Mouse (Mus musculus) MEL (cell line): ENCODE measurements around the gene Acat3. TPM values are rescaled to one million over a fixed set of nuclear protein-coding genes. Genes with fewer than 3 reads are reported as not detected.

ENCODE experiments used
- DNase-seq: peaks from one replicate; pipeline ENCODE4 v3.0.0; 2011; ENCODE audit warnings: low read depth, low spot score
- H3K27ac ChIP-seq: 2 replicates; pipeline ENCODE4 v1.5.1; 2012; ENCODE audit warnings: low read depth, mild to moderate bottlenecking, control low read depth, low read length, moderate library complexity; ENCODE audit not compliant: control insufficient read depth
- H3K27me3 ChIP-seq, 2 experiments: fragments of 150-350 bp in 1 of 2; sonication (generic) in 1 of 2; 2 replicates each; pipeline ENCODE4 v1.6.1; 2012; ENCODE audit warnings: low read length in 2 of 2, mild to moderate bottlenecking in 2 of 2, improper control_type of control experiment in 1 of 2, moderate library complexity in 1 of 2; ENCODE audit not compliant: insufficient read depth in 2 of 2, control insufficient read depth in 1 of 2
- H3K36me3 ChIP-seq, 2 experiments: 2 replicates each; pipeline ENCODE4 v1.6.1; 2012 to 2014; ENCODE audit warnings: low read length in 2 of 2, improper control_type of control experiment in 1 of 2, inconsistent platforms in 1 of 2, mild to moderate bottlenecking in 1 of 2; ENCODE audit not compliant: insufficient read depth in 2 of 2, control insufficient read depth in 1 of 2
- H3K4me1 ChIP-seq, 2 experiments: fragments of 150-350 bp in 1 of 2; sonication (generic) in 1 of 2; 2 replicates each; pipeline ENCODE4 v1.6.1; 2012; ENCODE audit warnings: low read length in 2 of 2, improper control_type of control experiment in 1 of 2, mild to moderate bottlenecking in 1 of 2; ENCODE audit not compliant: insufficient read depth in 2 of 2, control insufficient read depth in 1 of 2
- H3K4me3 ChIP-seq, 2 experiments: fragments of 150-350 bp in 1 of 2; sonication (generic) in 1 of 2; 2 replicates each; pipeline ENCODE4 v1.5.1; 2012; ENCODE audit warnings: low read depth in 2 of 2, low read length in 2 of 2, mild to moderate bottlenecking in 2 of 2, moderate library complexity in 2 of 2, control low read depth in 1 of 2, improper control_type of control experiment in 1 of 2; ENCODE audit not compliant: control insufficient read depth in 1 of 2, insufficient read depth in 1 of 2
- H3K79me2 ChIP-seq: 2 replicates; pipeline ENCODE4 v1.6.1; 2012; ENCODE audit warnings: mild to moderate bottlenecking, low read length, moderate library complexity; ENCODE audit not compliant: control insufficient read depth, poor library complexity, insufficient read depth
- H3K9ac ChIP-seq: 2 replicates; pipeline ENCODE4 v1.6.1; 2012; ENCODE audit warnings: low read depth, mild to moderate bottlenecking, control low read depth, low read length, moderate library complexity; ENCODE audit not compliant: control insufficient read depth, poor library complexity, severe bottlenecking
- H3K9me3 ChIP-seq: fragments of 150-350 bp; sonication (generic); replicated peaks from 2 replicates; pipeline ENCODE4 v1.6.1; 2012; ENCODE audit warnings: mild to moderate bottlenecking, low read length, improper control_type of control experiment, moderate library complexity; ENCODE audit not compliant: insufficient read depth
- BHLHE40 ChIP-seq: IDR thresholded peaks from 2 replicates; pipeline ENCODE4 v1.6.1; 2012; ENCODE audit warnings: low read depth, mild to moderate bottlenecking, inconsistent platforms, low read length, improper control_type of control experiment, borderline replicate concordance
- CHD1 ChIP-seq: IDR thresholded peaks from 2 replicates; pipeline ENCODE4 v1.6.1; 2012; ENCODE audit warnings: low read depth, mild to moderate bottlenecking, inconsistent platforms, low read length, improper control_type of control experiment
- CHD2 ChIP-seq: IDR thresholded peaks from 2 replicates; pipeline ENCODE4 v1.6.1; 2011; ENCODE audit warnings: low read length, improper control_type of control experiment
- CTCF ChIP-seq, 3 experiments: IDR thresholded peaks in 2 of 3; conservative IDR thresholded peaks in 1 of 3; 2 replicates each; pipeline ENCODE4 v1.5.1; 2011 to 2012; ENCODE audit warnings: low read length in 3 of 3, low read depth in 2 of 3, mild to moderate bottlenecking in 2 of 3, improper control_type of control experiment in 1 of 3, inconsistent platforms in 1 of 3, mixed read lengths in 1 of 3, moderate library complexity in 1 of 3; ENCODE audit not compliant: control insufficient read depth in 1 of 3, insufficient read depth in 1 of 3, poor library complexity in 1 of 3, severe bottlenecking in 1 of 3
- E2F4 ChIP-seq: IDR thresholded peaks from 2 replicates; pipeline ENCODE4 v1.6.1; 2011; ENCODE audit warnings: low read depth, low read length, improper control_type of control experiment, borderline replicate concordance
- ELF1 ChIP-seq: IDR thresholded peaks from 2 replicates; pipeline ENCODE4 v1.6.1; 2014; ENCODE audit warnings: low read depth, mild to moderate bottlenecking, inconsistent platforms, low read length, improper control_type of control experiment, moderate library complexity
- EP300 ChIP-seq, 2 experiments: IDR thresholded peaks; 2 replicates each; pipeline ENCODE4 v1.6.1; 2011; ENCODE audit warnings: improper control_type of control experiment in 2 of 2, low read length in 2 of 2, low read depth in 1 of 2, mild to moderate bottlenecking in 1 of 2
- ETS1 ChIP-seq: IDR thresholded peaks from 2 replicates; pipeline ENCODE4 v1.6.1; 2012; ENCODE audit warnings: low read depth, mild to moderate bottlenecking, inconsistent platforms, low read length, improper control_type of control experiment, moderate library complexity
- GABPA ChIP-seq: IDR thresholded peaks from 2 replicates; pipeline ENCODE4 v1.6.1; 2012; ENCODE audit warnings: low read depth, mild to moderate bottlenecking, inconsistent platforms, low read length, improper control_type of control experiment, moderate library complexity
- GATA1 ChIP-seq: IDR thresholded peaks from 2 replicates; pipeline ENCODE4 v1.6.1; 2011; ENCODE audit warnings: low read depth, low read length, improper control_type of control experiment
- HCFC1 ChIP-seq: IDR thresholded peaks from 2 replicates; pipeline ENCODE4 v1.6.1; 2012; ENCODE audit warnings: low read depth, mild to moderate bottlenecking, inconsistent platforms, low read length, improper control_type of control experiment, moderate library complexity
- KAT2A ChIP-seq: conservative IDR thresholded peaks from 2 replicates; pipeline ENCODE4 v1.6.1; 2012; ENCODE audit warnings: low read depth, low read length, improper control_type of control experiment, inconsistent platforms
- MAX ChIP-seq: IDR thresholded peaks from 2 replicates; pipeline ENCODE4 v1.6.1; 2011; ENCODE audit warnings: low read length, improper control_type of control experiment
- MXI1 ChIP-seq: IDR thresholded peaks from 2 replicates; pipeline ENCODE4 v1.6.1; 2011; ENCODE audit warnings: mild to moderate bottlenecking, low read depth, low read length, improper control_type of control experiment
- MYB ChIP-seq: IDR thresholded peaks from 2 replicates; pipeline ENCODE4 v1.6.1; 2011; ENCODE audit warnings: mild to moderate bottlenecking, low read depth, low read length, improper control_type of control experiment
- MYC ChIP-seq: IDR thresholded peaks from 2 replicates; pipeline ENCODE4 v1.6.1; 2011; ENCODE audit warnings: low read depth, mild to moderate bottlenecking, low read length, improper control_type of control experiment, moderate library complexity
- NELFE ChIP-seq: IDR thresholded peaks from 2 replicates; pipeline ENCODE4 v1.6.1; 2011; ENCODE audit warnings: low read depth, low read length, improper control_type of control experiment
- POLR2A ChIP-seq, 2 experiments: IDR thresholded peaks; 2 replicates each; pipeline ENCODE4 v1.6.1; 2011 to 2012; ENCODE audit warnings: low read length in 2 of 2, mild to moderate bottlenecking in 2 of 2, control low read depth in 1 of 2, improper control_type of control experiment in 1 of 2, low read depth in 1 of 2, moderate library complexity in 1 of 2; ENCODE audit not compliant: control insufficient read depth in 1 of 2, insufficient read depth in 1 of 2, poor library complexity in 1 of 2
- POLR2AphosphoS5 ChIP-seq: IDR thresholded peaks from 2 replicates; pipeline ENCODE4 v1.6.1; 2012; ENCODE audit warnings: low read depth, borderline replicate concordance, mild to moderate bottlenecking, inconsistent platforms, low read length, moderate library complexity, mixed read lengths
- RCOR1 ChIP-seq: IDR thresholded peaks from 2 replicates; pipeline ENCODE4 v1.6.1; 2012; ENCODE audit warnings: low read depth, mild to moderate bottlenecking, inconsistent platforms, low read length, improper control_type of control experiment
- SIN3A ChIP-seq: IDR thresholded peaks from 2 replicates; pipeline ENCODE4 v1.6.1; 2012; ENCODE audit warnings: low read length, improper control_type of control experiment, inconsistent platforms
- TBP ChIP-seq: IDR thresholded peaks from 2 replicates; pipeline ENCODE4 v1.8.0; 2011; ENCODE audit warnings: low read depth, low read length, improper control_type of control experiment
- TCF12 ChIP-seq: IDR thresholded peaks from 2 replicates; pipeline ENCODE4 v1.6.1; 2014; ENCODE audit warnings: low read depth, mild to moderate bottlenecking, inconsistent platforms, low read length, improper control_type of control experiment, moderate library complexity
- USF1 ChIP-seq: IDR thresholded peaks from 2 replicates; pipeline ENCODE4 v1.6.1; 2014; ENCODE audit warnings: low read depth, mild to moderate bottlenecking, inconsistent platforms, low read length, improper control_type of control experiment, moderate library complexity
- USF2 ChIP-seq, 2 experiments: IDR thresholded peaks; 2 replicates each; pipeline ENCODE4 v1.6.1; 2011 to 2012; ENCODE audit warnings: improper control_type of control experiment in 2 of 2, low read length in 2 of 2, borderline replicate concordance in 1 of 2, inconsistent platforms in 1 of 2, low read depth in 1 of 2, mild to moderate bottlenecking in 1 of 2; ENCODE audit not compliant: insufficient read depth in 1 of 2
- ZC3H11A ChIP-seq: IDR thresholded peaks from 2 replicates; pipeline ENCODE4 v1.6.1; 2012; ENCODE audit warnings: low read depth, mild to moderate bottlenecking, inconsistent platforms, low read length, improper control_type of control experiment
- ZNF384 ChIP-seq: IDR thresholded peaks from 2 replicates; pipeline ENCODE4 v1.6.1; 2012; ENCODE audit warnings: low read depth, mild to moderate bottlenecking, inconsistent platforms, low read length, improper control_type of control experiment
- polyA plus RNA-seq, 2 experiments: library from polyadenylated mRNA; stranded (reverse) in 1 of 2; unstranded in 1 of 2; fragments of >175 nt in 1 of 2; fragments of >200 nt in 1 of 2; gene quantifications; 2 replicates each; pipeline versions ENCODE4 v1.2.1 to v1.2.4; 2012; ENCODE audit warnings: low replicate concordance in 2 of 2, low read depth in 1 of 2; ENCODE audit not compliant: insufficient read length in 2 of 2, insufficient read depth in 1 of 2, missing spikeins in 1 of 2
- total RNA-seq: library from RNA; depleted of rRNA; stranded (reverse); fragments of 300-350 nt; gene quantifications from 2 replicates; pipeline ENCODE4 v1.2.3, GENCODE M21; 2012

Acat3 gene
- total and polyA plus RNA-seq, 3 experiments = 1.0 to 14.6 TPM; not detected in 1

DNA sequence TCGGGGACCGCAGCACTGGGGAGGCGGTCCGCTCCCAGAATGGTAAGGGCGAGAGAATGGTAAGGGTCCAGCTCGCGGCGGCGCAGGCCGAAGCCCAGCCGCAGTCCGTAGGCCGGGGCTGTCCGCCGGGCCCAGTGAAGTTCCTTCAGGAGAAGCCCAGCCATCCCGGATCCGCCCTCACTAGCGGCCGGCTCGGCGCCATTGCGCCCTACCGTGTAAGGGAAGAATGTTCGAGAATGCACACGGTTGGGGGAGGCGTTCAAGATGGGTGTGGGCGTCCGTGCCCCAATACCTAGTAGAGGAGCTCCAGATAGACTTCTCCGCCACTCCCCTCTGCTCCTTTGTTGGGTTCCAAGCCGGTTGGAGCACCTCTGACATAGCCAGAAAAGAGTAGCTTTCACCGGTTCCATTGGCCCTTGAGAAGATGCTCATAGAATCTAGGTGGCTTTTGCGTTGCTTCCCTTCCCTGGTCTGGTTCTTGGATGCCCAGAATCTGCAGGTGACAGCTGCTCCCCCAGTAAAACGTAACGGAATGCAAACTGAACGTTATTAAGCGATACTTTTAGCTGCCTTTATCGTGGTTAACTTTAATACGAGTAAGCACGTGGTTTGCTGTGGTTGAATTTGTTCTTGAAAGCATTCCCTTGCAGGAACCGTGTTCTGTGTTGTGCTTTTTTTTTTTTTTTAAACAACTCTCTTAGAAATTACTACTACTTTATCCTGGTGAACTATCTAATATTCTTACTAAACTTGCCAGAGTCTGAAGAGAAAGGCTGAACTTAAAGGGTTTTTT lies 23.6 kb downstream of the Acat3 start:
- H3K27ac ChIP-seq = peak overlapping the region; percentile 92
- peak; percentile 78 for DNase-seq
- peak overlapping the region; percentile 65 to 97 for H3K4me3 ChIP-seq
- no peaks in the 10 kb centered on the region for H3K27me3 ChIP-seq
- peak; percentile 48; the same call in 1 of the 2 replicates for TF ChIP-seq USF1
- TF ChIP-seq HCFC1 = no peak
- TF ChIP-seq TCF12 = 0 out of 2 replicates have a peak, but pooled peaks have one; percentile 5
- no peak for TF ChIP-seq CHD2
- TF ChIP-seq POLR2A (IDR thresholded peaks at IDR 0.05; ENCODE audit: control insufficient read depth in 1 of 2, insufficient read depth in 1 of 2, low read depth in 1 of 2, low read length in 2 of 2, poor library complexity in 1 of 2) = peak; percentile 57 to 72
- TF ChIP-seq GATA1 = no peak
- TF ChIP-seq CTCF (IDR thresholded peaks at IDR 0.05 in 2 of 3, conservative IDR thresholded peaks at IDR 0.05 in 1 of 3; ENCODE audit: control insufficient read depth in 1 of 3, insufficient read depth in 1 of 3, low read depth in 2 of 3, low read length in 3 of 3, poor library complexity in 1 of 3, severe bottlenecking in 1 of 3) = no peak
- peak; percentile 92 for TF ChIP-seq MXI1
- no peak for TF ChIP-seq ZC3H11A
- TF ChIP-seq SIN3A = peak; percentile 21
- TF ChIP-seq CHD1 = peak; percentile 68; the same call in 1 of the 2 replicates
- no peak; the same call in 1 of the 2 replicates for TF ChIP-seq TBP
- no peak for TF ChIP-seq E2F4
- peak; percentile 92 for TF ChIP-seq MAX
- peak; percentile 88 for TF ChIP-seq MYC
- no peak for TF ChIP-seq ELF1
- 0 out of 2 replicates have a peak, but pooled peaks have one; percentile 33 for TF ChIP-seq MYB
- TF ChIP-seq KAT2A = no peak
- no peak; the same call in 1 of the 2 replicates for TF ChIP-seq NELFE
- TF ChIP-seq ZNF384 = no peak
- peaks cover 0 to 6% of the 10 kb centered on the region in 2 experiments; a peak in 2 of 4 replicates for H3K4me1 ChIP-seq
- H3K9me3 ChIP-seq = no peaks in the 10 kb centered on the region
- H3K79me2 ChIP-seq = peaks cover 41% of the 10 kb centered on the region
- peak overlapping the region; percentile 93 for H3K9ac ChIP-seq
- H3K36me3 ChIP-seq = peaks cover 38 to 44% of the 10 kb centered on the region in 2 experiments

GRCm38 (mm10) chr17:12915881-12916583 lies 24.4 kb downstream of the Acat3 start, which contains the start of gene Mrpl18:
TSS of gene Mrpl18 (minus strand) at chr17:12916345.
- Histone ChIP-seq H3K27me3 (no peaks in the 10 kb centered on the region), H3K27ac (peak within 1 kb of the TSS; percentile 92), H3K4me3 (peak within 1 kb of the TSS; percentile 65 to 97), H3K79me2 (peaks cover 41% of the 10 kb centered on the region), H3K4me1 (peaks cover 0 to 6% of the 10 kb centered on the region in 2 experiments; a peak in 2 of 4 replicates), H3K9me3 (no peaks in the 10 kb centered on the region), H3K36me3 (peaks cover 36 to 38% of the 10 kb centered on the region in 2 experiments), H3K9ac (peak within 1 kb of the TSS; percentile 93)
- DNase-seq = peak; percentile 99
- TF ChIP-seq EP300 (IDR thresholded peaks at IDR 0.05; ENCODE audit: low read depth in 1 of 2, low read length in 2 of 2) (peak in 1 of 2 experiments; percentile 37; a peak in 2 of 4 replicates), GABPA (no peak), MYB (peak; percentile 92), TBP (peak; percentile 81), NELFE (peak; percentile 92), E2F4 (peak; percentile 98), BHLHE40 (no peak), TCF12 (0 out of 2 replicates have a peak, but pooled peaks have one; percentile 48), HCFC1 (peak; percentile 91), USF2 (IDR thresholded peaks at IDR 0.05; ENCODE audit: borderline replicate concordance in 1 of 2, insufficient read depth in 1 of 2, low read depth in 1 of 2, low read length in 2 of 2) (no peak), ETS1 (peak; percentile 20; the same call in 1 of the 2 replicates), KAT2A (peak; percentile 83), POLR2AphosphoS5 (peak; percentile 61; the same call in 1 of the 2 replicates), RCOR1 (no peak), MXI1 (peak; percentile 69; the same call in 1 of the 2 replicates), POLR2A (IDR thresholded peaks at IDR 0.05; ENCODE audit: control insufficient read depth in 1 of 2, insufficient read depth in 1 of 2, low read depth in 1 of 2, low read length in 2 of 2, poor library complexity in 1 of 2) (peak; percentile 89 to 93; a peak in 3 of 4 replicates)
